Mouse (Mus musculus) Patski (cell line): ENCODE data around the gene Mgp. TPM values are rescaled to one million over a fixed set of nuclear protein-coding genes. Genes with fewer than 3 reads are reported as not detected.
A peak's percentile ranks its signal among the peaks of the same experiment; 100 is the strongest.

Source experiments
- ATAC-seq: fragments of 100-300 bp; one replicate; pipeline ENCODE4 v1.8.0; 2021
- CTCF ChIA-PET: fragments of 350-600 bp; sonication (Branson Sonifier 250); formaldehyde crosslinking; loops from one replicate; lab custom pipeline; 2022; ENCODE audit warnings: inconsistent platforms; lab: Charles Lee
- POLR2A ChIA-PET: fragments of 350-600 bp; sonication (Branson Sonifier 250); formaldehyde crosslinking; loops from one replicate; lab custom pipeline; 2022; ENCODE audit warnings: antibody characterized with exemption, inconsistent platforms; lab: Charles Lee
- DNase-seq: peaks from one replicate; pipeline ENCODE4 v3.0.0-alpha.2; 2011; ENCODE audit warnings: low read depth, low spot score
- H3K27me3 ChIP-seq: fragments of 371-371 bp; one replicate; pipeline ENCODE4 v1.5.1; 2021
- CTCF ChIP-seq: fragments of 100-300 bp; IDR thresholded peaks from one replicate; pipeline ENCODE4 v1.5.1; 2021
- in situ Hi-C: fragments of 300-500 bp; cut with MboI; formaldehyde crosslinking; loops from 3 replicates; pipeline ENCODE4 v1.11.1; 2018; ENCODE audit warnings: low pct_unique_long_range_greater_than_20kb, mixed read lengths
- polyA plus RNA-seq: library from polyadenylated mRNA; unstranded; gene quantifications from one replicate; pipeline ENCODE4 v1.2.3, GENCODE M21; 2021

Gene Mgp
- polyA plus RNA-seq, 1 experiment from 2014 or later, result 0.68 TPM

GRCm38 (mm10) chr6:136844903-136845302, 30.7 kb downstream of the Mgp start:
- in situ Hi-C loops, result no loop called here
- no peak for TF ChIP-seq CTCF
- DNase-seq (no peak), ATAC-seq (no peak)
- no peaks in the 10 kb centered on the region for H3K27me3 ChIP-seq
- POLR2A ChIA-PET, result no interaction called here
- CTCF ChIA-PET, result interaction anchor here (0.7 kb wide), 1 partner anchor 16 kb away, joined by 3 read pairs; no protein-coding TSS in a partner anchor

GRCm38 (mm10) chr6:136837323-136837722, 38.3 kb downstream of the Mgp start:
- ATAC-seq (no peak), DNase-seq (no peak)
- ChIA-PET CTCF (no interaction called here), POLR2A (interaction anchor here (0.6 to 1.4 kb wide), 2 partner anchors 27 to 33 kb away, joined by 3 to 8 read pairs; partner anchors contain the start of gene Hist4h4)
- H3K27me3 ChIP-seq, result no peaks in the 10 kb centered on the region
- in situ Hi-C loops, result no loop called here
- TF ChIP-seq CTCF, result no peak

- no peak for TF ChIP-seq CTCF
- DNase-seq, result no peak
- in situ Hi-C loops, result no loop called here
- ATAC-seq, result no peak
- ChIA-PET POLR2A (interaction anchor here (2.5 kb wide), 1 partner anchor 31 kb away, joined by 12 read pairs; the partner anchor contains the start of gene Hist4h4), CTCF (interaction anchor here (0.7 to 1.0 kb wide), 2 partner anchors 20 to 30 kb away, joined by 3 read pairs; no protein-coding TSS in a partner anchor)
- no peaks in the 10 kb centered on the region for H3K27me3 ChIP-seq
Observed at GRCm38 (mm10) chr6:136835352-136835751, 40.3 kb downstream of the Mgp start, which contains the start of gene Smco3. Gene Smco3, minus strand, starts transcription at chr6:136835452.

GRCm38 (mm10) chr6:136831712-136832111, 43.9 kb downstream of the Mgp start:
- ATAC-seq (no peak), DNase-seq (no peak)
- H3K27me3 ChIP-seq, result no peaks in the 10 kb centered on the region
- no peak for TF ChIP-seq CTCF
- POLR2A ChIA-PET, result interaction anchor here (0.6 to 2.4 kb wide), 2 partner anchors 23 to 28 kb away, joined by 3 to 10 read pairs; partner anchors contain the start of gene Hist4h4
- in situ Hi-C loops, result no loop called here
- CTCF ChIA-PET, result interaction anchor here (1.0 to 2.2 kb wide), 5 partner anchors 9 to 149 kb away, joined by 3 to 6 read pairs (median 4); partner anchors contain the start of gene Hist4h4

- in situ Hi-C loops, result no loop called here
- POLR2A ChIA-PET, result interaction anchor here (2.5 kb wide), 1 partner anchor 24 kb away, joined by 18 read pairs; the partner anchor contains the start of gene Hist4h4
- TF ChIP-seq CTCF, result no peak
- ATAC-seq (no peak), DNase-seq (no peak)
- CTCF ChIA-PET, result no interaction called here
- no peaks in the 10 kb centered on the region for H3K27me3 ChIP-seq
Observed at GRCm38 (mm10) chr6:136828681-136829080, 46.9 kb downstream of the Mgp start.

- in situ Hi-C loops, result no loop called here
- CTCF ChIA-PET, result no interaction called here
- ATAC-seq, result peak; percentile 100
- peak; percentile 89 for DNase-seq
- no peak for TF ChIP-seq CTCF
- POLR2A ChIA-PET, result interaction anchor here (2.5 kb wide), 1 partner anchor 23 kb away, joined by 18 read pairs; the partner anchor contains the start of gene Hist4h4
- no peaks in the 10 kb centered on the region for H3K27me3 ChIP-seq
Observed at GRCm38 (mm10) chr6:136827881-136828561, 47.6 kb downstream of the Mgp start, which contains the start of gene Wbp11. Gene Wbp11, minus strand, starts transcription at chr6:136828233.

GRCm38 (mm10) chr6:136827516-136827880, 48.1 kb downstream of the Mgp start, which contains the start of gene BC049715:
Gene BC049715, plus strand, starts transcription at chr6:136827626.
- CTCF ChIA-PET, result no interaction called here

GRCm38 (mm10) chr6:136827116-136827515, 48.5 kb downstream of the Mgp start:
- ChIA-PET CTCF (no interaction called here), POLR2A (interaction anchor here (2.5 kb wide), 1 partner anchor 22 kb away, joined by 18 read pairs; the partner anchor contains the start of gene Hist4h4)
- DNase-seq (no peak), ATAC-seq (no peak)
- no peak for TF ChIP-seq CTCF
- H3K27me3 ChIP-seq, result no peaks in the 10 kb centered on the region
- in situ Hi-C loops, result no loop called here

More at GRCm38 (mm10) chr6:136827516-136827880, 48.1 kb downstream of the Mgp start, which contains the start of gene BC049715:
- no peaks in the 10 kb centered on the region for H3K27me3 ChIP-seq
- no peak for DNase-seq
- POLR2A ChIA-PET, result interaction anchor here (2.5 kb wide), 1 partner anchor 23 kb away, joined by 18 read pairs; the partner anchor contains the start of gene Hist4h4
- in situ Hi-C loops, result no loop called here
- peak; percentile 32 for ATAC-seq
- no peak for TF ChIP-seq CTCF

- no peak for ATAC-seq
- CTCF ChIA-PET, result no interaction called here
- no peaks in the 10 kb centered on the region for H3K27me3 ChIP-seq
- in situ Hi-C loops, result loop anchor here (25.0 kb wide), 2 partner anchors 912 to 1763 kb away; partner anchors contain the start of genes Gprc5a and Strap
- no peak for DNase-seq
- POLR2A ChIA-PET, result no interaction called here
- TF ChIP-seq CTCF, result no peak
Observed at GRCm38 (mm10) chr6:136824987-136825386, 50.6 kb downstream of the Mgp start.

Other genes with a start within 250 kb of the Mgp start
- gene Plbd1, start 213.9 kb downstream of the Mgp start, polyA plus RNA-seq, result not detected
- gene Gucy2c, start 94.1 kb downstream of the Mgp start, polyA plus RNA-seq, result 0.01 TPM
- gene Hist4h4, start 71.4 kb downstream of the Mgp start, polyA plus RNA-seq, result 0.05 TPM
- 111 TPM for gene H2afj, start 67.6 kb downstream of the Mgp start, polyA plus RNA-seq
- 1.1 TPM for gene BC049715, start 48.2 kb downstream of the Mgp start, polyA plus RNA-seq
- 67.7 TPM for gene Wbp11, start 47.6 kb downstream of the Mgp start, polyA plus RNA-seq
- gene Smco3, start 40.4 kb downstream of the Mgp start, polyA plus RNA-seq, result 0.24 TPM
- gene Art4, start 18.1 kb downstream of the Mgp start, polyA plus RNA-seq, result not detected
- 0.30 TPM for gene Erp27, start 46.4 kb upstream of the Mgp start, polyA plus RNA-seq
- gene Pde6h, start 48.0 kb upstream of the Mgp start, polyA plus RNA-seq, result 1.3 TPM
- 11.6 TPM for gene Arhgdib, start 66.1 kb upstream of the Mgp start, polyA plus RNA-seq